Mouse (Mus musculus): ENCODE data around the gene Myo3b.
"Not testable (repeated sequence)": the region's sequence is repeated elsewhere in the genome, so short reads cannot be mapped to it uniquely, and the experiment has no call there.

The Myo3b gene

DNA sequence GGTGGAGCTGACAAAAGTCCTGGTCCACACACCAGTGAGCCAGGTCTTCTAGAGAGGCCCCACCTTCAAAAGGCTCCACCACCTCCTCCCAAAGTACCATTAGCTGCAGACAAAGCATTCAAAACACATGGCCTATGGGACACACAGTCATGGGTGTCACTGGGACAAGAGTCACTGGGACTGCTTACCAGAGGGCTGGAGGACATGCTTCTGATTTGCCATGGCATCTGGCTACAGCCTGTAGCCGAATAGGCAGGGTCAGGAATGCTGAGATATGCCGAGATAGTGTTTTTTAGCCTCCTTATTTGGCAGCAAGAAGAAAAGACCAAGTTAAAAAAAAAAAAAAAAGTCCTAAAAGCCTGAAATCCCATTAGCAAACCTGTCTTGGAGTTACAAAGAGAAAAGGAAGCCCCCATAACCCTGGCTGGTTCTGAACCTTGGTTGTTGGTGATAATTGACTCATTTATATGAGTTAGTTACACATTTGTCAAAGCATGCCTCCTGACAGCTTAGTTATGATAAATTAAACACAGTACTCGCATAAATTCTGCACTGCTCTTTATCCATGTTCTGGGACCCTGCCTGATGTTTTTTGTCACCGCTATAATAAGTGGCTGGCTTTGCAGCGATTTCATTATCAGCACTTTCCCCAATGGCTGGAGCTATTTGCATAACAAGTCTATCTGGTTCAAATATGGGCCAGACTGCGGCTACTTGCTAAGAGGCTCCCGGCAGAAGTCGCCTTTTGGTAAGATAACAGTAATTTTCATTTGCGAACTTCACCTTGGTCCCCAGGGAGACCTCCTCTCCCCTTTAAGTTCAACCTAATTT lies 156.7 kb downstream of the Myo3b start:
- no peak for DNase-seq (ENCODE audit: low spot score in 2 of 2)

- DNase-seq (ENCODE audit: low spot score in 2 of 2) = no peak
These were observed 163.1 kb downstream of the Myo3b start for GRCm38 (mm10) chr2:70201796-70202555.

GRCm38 (mm10) chr2:70202578-70203167 lies 163.7 kb downstream of the Myo3b start:
- DNase-seq (ENCODE audit: low spot score in 2 of 2) = no peak

- no peak for DNase-seq (ENCODE audit: low spot score in 2 of 2)
These were observed 169.5 kb downstream of the Myo3b start for GRCm38 (mm10) chr2:70208411-70208810.

DNA sequence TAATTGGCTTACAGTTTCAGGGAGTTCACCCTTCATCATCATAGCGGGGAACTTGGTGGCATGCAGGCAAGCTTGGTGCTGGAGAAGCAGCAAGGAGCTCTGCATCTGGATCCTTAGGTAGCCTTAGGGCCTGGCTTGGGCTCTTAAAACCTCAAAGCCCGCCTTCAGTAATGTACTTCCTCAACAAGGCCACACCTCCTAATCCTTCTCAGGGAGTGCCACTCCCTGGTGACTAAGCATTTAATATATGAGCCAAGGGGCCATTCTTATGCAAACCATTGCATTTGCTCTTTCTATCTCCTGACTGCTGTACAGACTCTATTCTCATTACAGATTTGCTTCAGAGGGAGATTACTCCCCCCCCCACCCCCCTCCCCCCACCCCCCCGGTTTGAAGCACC lies 170.9 kb downstream of the Myo3b start:
- DNase-seq (ENCODE audit: low spot score in 2 of 2) = no peak

DNA sequence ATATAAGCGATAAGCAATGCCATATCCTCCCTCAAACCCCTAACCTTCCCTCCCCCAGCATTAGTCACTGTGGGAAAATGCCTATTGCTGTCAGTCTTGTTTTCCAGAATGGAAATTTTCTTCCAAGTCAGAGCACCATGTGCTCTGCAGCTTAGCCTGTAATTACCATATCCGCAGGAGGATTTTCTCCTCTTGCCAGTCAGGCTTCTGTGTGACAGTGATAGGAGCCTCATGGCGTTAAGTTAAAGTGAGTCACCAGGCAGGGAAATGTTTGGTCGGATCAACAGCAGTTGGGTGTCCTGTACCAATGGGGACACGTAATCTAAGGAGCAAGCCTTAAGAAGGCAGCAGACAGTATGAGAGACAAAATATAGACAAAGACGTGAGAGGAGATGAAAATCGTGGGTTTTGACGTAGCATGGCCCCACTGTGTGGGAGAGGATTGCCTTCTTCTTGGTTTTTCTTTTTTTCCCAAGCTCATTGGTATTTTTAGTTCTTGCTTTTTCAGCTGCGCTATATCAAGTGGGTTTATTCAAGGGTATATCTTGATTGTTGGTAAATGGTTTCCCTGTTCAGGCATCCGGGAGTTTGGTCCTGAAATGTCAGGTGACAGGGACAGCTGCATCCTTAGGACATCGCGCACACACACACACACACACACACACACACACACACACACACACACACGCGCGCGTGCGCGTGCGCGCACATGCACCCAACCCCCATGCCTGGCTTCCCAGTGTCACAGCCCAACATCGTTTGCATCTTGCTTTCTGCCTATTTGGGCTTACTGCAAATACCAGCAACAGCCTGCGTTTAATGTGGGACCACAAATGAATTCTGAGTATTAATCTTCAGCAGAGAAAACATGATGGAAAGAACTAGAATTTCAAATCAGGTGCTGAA lies 171.8 kb downstream of the Myo3b start:
- no peak for DNase-seq (ENCODE audit: low spot score in 2 of 2)

DNA sequence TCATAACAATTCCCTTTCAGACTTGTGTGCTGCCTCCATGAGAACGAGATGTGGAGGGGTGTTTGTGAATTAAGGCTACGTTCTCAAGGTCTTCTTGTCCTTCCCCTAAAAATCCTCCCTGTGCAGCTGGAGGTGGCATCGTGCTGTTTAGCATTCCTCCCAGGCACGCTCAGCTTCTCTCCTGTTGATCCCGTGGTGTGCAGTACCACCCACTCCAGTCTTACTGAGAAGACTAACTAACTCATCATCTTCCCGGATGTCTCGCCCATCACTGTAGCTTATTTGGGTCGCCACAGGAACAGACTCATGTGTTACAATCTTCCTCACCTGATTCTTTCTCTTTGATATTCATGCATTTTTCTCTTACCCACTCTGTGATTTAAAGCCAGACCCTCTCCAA lies 175.5 kb downstream of the Myo3b start:
- DNase-seq (ENCODE audit: low spot score in 2 of 2) = no peak

GRCm38 (mm10) chr2:70217800-70218199 lies 178.9 kb downstream of the Myo3b start:
- DNase-seq (ENCODE audit: low spot score in 2 of 2) = no peak

- DNase-seq (ENCODE audit: low spot score in 2 of 2) = no peak
These were observed 179.5 kb downstream of the Myo3b start for GRCm38 (mm10) chr2:70218469-70218868.

- no peak for DNase-seq (ENCODE audit: low spot score in 2 of 2)
These were observed 187.8 kb downstream of the Myo3b start for GRCm38 (mm10) chr2:70226679-70227078.

- not testable (repeated sequence) for DNase-seq (ENCODE audit: low spot score in 2 of 2)
These were observed 195.5 kb downstream of the Myo3b start for GRCm38 (mm10) chr2:70234450-70234849.

DNA sequence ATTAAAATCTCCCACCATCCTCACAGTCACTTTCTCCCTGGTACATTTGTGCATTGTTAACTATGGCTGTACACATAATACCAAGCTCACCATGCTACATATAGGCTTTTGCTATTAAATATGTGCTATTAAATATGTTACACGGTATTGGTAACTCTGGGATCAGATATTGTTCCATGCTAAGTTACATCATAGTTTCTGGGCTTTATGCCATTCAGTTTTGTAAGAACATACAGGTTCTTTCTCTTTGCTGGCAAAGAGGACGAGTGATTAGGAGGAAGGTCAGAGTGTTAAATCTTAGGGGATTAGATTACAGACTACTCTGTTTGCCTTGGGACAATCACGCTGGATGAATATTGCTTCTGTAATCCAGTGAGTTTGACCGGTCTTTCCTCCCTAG lies 207.1 kb downstream of the Myo3b start:
- DNase-seq (ENCODE audit: low spot score in 2 of 2) = no peak

- DNase-seq (ENCODE audit: low spot score in 2 of 2) = no peak
These were observed 209.7 kb downstream of the Myo3b start for GRCm38 (mm10) chr2:70248616-70249015.

DNA sequence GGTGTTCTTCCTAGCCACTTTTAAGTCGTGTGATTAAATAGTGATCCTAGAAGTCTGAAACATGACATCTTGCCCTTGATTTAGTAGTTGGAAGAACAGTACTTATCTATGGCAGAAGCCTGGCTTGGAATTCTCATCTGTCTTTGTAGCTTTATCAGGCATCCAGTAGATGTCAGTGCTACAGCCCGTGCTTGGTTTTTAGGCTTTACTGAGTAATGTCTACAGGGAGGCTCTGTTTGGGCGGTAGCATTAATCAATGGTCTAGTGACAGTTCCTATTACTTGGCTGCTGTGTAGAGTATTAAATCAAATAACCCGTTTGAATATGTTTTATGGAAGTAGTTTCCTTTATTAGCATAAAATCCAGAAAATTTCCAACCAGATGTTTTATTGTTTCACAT lies 210.9 kb downstream of the Myo3b start:
- DNase-seq (ENCODE audit: low spot score in 2 of 2) = no peak

- DNase-seq (ENCODE audit: low spot score in 2 of 2) = no peak
These were observed 212.3 kb downstream of the Myo3b start for GRCm38 (mm10) chr2:70251256-70251655.

DNA sequence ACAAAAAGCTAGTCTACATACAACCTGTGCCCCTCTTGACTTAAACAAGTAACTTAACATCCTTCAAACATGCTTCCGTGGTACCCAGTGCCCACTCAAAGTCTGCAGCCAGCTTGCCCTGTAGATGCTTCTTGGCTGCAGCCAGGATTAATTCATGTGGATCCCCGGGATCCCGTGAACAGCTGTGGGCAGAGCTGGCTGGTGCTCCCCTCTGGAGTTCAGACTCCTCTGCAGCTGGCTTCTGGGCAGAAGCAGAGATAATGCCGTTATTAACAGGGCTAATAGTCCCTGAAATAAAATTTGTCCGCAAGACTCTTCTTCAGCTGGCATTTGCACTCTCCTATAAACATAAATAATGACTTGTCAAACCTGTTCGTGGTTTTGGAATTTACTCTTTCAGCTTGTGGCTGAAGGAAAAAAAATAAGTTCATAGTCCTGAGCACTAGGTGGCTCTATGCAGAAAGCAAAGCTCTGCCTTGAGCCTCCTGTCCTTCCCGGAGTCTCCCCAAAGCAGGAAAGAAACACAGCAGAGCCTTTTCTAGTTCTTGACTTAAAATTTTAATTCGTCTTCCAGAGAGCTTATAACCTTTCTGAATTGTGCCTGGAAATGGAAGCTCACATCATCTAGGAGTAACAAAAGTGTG lies 220.6 kb downstream of the Myo3b start:
- no peak for DNase-seq (ENCODE audit: low spot score in 2 of 2)

GRCm38 (mm10) chr2:70260646-70261195 lies 221.8 kb downstream of the Myo3b start:
- no peak for DNase-seq (ENCODE audit: low spot score in 2 of 2)

- DNase-seq (ENCODE audit: low spot score in 2 of 2) = no peak
These were observed 223.0 kb downstream of the Myo3b start for GRCm38 (mm10) chr2:70261703-70262564.

DNA sequence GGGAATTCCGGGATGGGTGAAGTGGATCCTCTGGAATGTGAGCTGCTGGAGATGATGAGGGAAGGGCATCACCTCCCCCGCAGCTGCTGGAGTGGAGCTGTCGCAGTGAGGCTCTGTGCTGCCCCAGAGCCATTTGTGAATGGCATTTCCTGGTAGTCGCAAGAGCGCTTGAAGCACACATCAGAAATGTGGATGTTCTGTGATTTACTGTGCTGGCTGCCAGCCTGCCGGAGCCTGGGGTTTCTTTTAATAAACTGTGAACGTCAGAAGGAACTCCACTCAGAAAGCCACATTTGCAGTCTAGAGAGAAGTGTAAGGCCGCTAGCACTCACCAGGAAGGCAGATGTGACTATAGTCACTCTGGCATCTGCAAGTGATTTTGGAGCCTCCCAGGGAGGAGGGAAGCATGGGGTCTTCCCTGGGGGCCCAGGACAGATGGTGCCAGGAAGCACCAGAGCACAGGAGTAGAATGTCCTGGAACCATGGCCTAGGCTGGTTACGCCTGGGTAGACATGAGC lies 223.7 kb downstream of the Myo3b start:
- DNase-seq (ENCODE audit: low spot score in 2 of 2) = no peak
